Mouse (Mus musculus) CD4-positive naive resting alpha-beta T cell, adult 76 days (primary cell): ENCODE data around the gene A4galt. TPM values are rescaled to one million over a fixed set of nuclear protein-coding genes. Genes with fewer than 3 reads are reported as not detected.

Experiments
- total RNA-seq: library from RNA; stranded (reverse); gene quantifications from one replicate; pipeline ENCODE4 v1.2.4, GENCODE M21; 2023

A4galt gene
- 0.26 TPM for total RNA-seq

GRCm38 (mm10) chr15:83251176-83252004 is at the start of gene A4galt:
A4galt (minus strand) TSS chr15:83251774.

Other genes with a start within 250 kb of the A4galt start
- gene Nfam1, start 218.5 kb downstream of the A4galt start, total RNA-seq = 6.5 TPM
- 15.9 TPM for gene Serhl, start 162.3 kb downstream of the A4galt start, total RNA-seq
- gene Rrp7a, start 129.0 kb downstream of the A4galt start, total RNA-seq = 112 TPM
- gene Poldip3, start 102.4 kb downstream of the A4galt start, total RNA-seq = 235 TPM
- 53.2 TPM for gene Cyb5r3, start 79.2 kb downstream of the A4galt start, total RNA-seq
- 8.5 TPM for gene Arfgap3, start 98.5 kb upstream of the A4galt start, total RNA-seq
- gene Pacsin2, start 212.8 kb upstream of the A4galt start, total RNA-seq = 31.5 TPM